Mouse (Mus musculus): ENCODE data around the gene Dennd4b.

GRCm38 (mm10) chr3:90279216-90279615 is 14.2 kb downstream of the Dennd4b start:
- TF ChIP-seq POLR2A (IDR thresholded peaks at IDR 0.05; ENCODE audit: low read depth, low read length), result no peak
- TF ChIP-seq EP300 (IDR thresholded peaks at IDR 0.05; ENCODE audit: low read length), result no peak
- TF ChIP-seq ZC3H11A (IDR thresholded peaks at IDR 0.05; ENCODE audit: low read depth, low read length), result no peak
- no peak for TF ChIP-seq TCF12 (IDR thresholded peaks at IDR 0.05; ENCODE audit: low read depth, low read length)

Measured in CH12.LX (cell line).